Mouse (Mus musculus): ENCODE results near the gene Arrb1. TPM values are rescaled to one million over a fixed set of nuclear protein-coding genes. Genes with fewer than 3 reads are reported as not detected.

Gene Arrb1
- polyA plus RNA-seq, 2 experiments: 3.5 to 26.3 TPM

DNA sequence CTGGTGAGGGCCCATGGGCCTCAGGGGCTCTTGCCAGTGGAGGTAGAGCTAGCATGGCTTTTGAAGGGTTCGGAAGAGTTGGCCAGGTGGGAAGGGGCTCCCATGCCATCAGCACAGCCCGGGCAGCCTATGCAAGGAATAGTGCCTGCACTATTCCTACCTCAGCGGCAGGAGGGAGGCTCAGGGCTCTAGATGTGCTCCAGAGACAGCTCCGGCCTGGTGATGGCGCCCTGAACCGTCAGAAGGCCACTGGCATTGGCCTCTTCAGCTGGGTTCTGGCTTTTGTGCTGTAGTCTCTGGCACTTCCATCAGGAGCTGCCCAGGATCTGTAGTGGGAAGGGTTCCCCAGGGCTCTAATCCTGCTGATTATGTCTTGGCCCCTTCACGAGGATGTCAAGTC lies 28.0 kb downstream of the Arrb1 start:
- Histone ChIP-seq H3K27ac (replicated peaks; ENCODE audit: low read depth, low read length) (no peak overlapping the region), H3K36me3 (ENCODE audit: control insufficient read depth, insufficient read depth, low read length) (no peaks in the 10 kb centered on the region), H3K4me3 (replicated peaks; ENCODE audit: low read length) (no peak overlapping the region), H3K9ac (ENCODE audit: low read depth, low read length, severe bottlenecking) (no peak overlapping the region), H3K4me1 (ENCODE audit: control insufficient read depth, insufficient read depth, low read length) (peaks cover 16% of the 10 kb centered on the region), H3K4me2 (replicated peaks; ENCODE audit: low read depth, low read length, severe bottlenecking) (no peak overlapping the region), H3K9me3 (ENCODE audit: control insufficient read depth, low read length) (no peaks in the 10 kb centered on the region), H3K27me3 (ENCODE audit: control insufficient read depth, insufficient read depth, low read length) (no peaks in the 10 kb centered on the region)
- ATAC-seq (ENCODE audit: low FRiP score, low read depth): no peak
- DNase-seq (ENCODE audit: low spot score): no peak
- 55% methylated on average over 7 of the region's 7 CpGs for WGBS
- TF ChIP-seq POLR2A (IDR thresholded peaks at IDR 0.05; ENCODE audit: borderline replicate concordance, extremely low read depth, insufficient read depth, insufficient read length): no peak

DNA sequence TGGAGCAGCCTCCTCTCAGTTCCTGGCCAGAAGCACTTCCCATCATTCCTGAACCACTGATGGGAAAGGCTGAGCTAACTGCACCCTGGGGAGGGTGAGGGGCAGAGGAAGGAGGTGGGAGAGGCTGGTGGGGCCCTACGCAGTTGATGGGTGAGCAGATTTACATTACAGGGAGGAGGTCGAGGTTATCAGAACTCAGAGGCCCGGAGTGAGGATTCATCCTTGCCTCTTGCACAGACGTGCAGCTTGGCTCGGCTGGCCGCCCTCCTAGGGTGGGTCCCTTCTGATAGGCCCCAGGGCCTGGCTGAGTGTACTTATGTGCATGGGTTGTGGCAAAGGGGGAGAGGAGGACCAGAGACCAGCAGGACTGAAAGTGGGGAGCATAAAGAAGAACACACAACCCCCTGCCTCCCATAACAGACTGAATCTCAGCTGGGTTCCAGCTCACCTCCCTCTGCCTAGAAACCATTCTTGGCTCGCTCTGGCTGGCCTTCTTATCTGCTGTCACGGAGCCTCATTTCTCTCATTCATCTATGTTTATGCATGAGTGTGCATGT lies 30.1 kb downstream of the Arrb1 start:
- Histone ChIP-seq H3K36me3 (ENCODE audit: control insufficient read depth, insufficient read depth, low read length) (no peaks in the 10 kb centered on the region), H3K4me3 (replicated peaks; ENCODE audit: low read length) (no peak overlapping the region), H3K27me3 (ENCODE audit: control insufficient read depth, insufficient read depth, low read length) (no peaks in the 10 kb centered on the region), H3K27ac (replicated peaks; ENCODE audit: low read depth, low read length) (no peak overlapping the region), H3K9ac (ENCODE audit: low read depth, low read length, severe bottlenecking) (no peak overlapping the region), H3K4me1 (ENCODE audit: control insufficient read depth, insufficient read depth, low read length) (peaks cover 13% of the 10 kb centered on the region), H3K9me3 (ENCODE audit: control insufficient read depth, low read length) (no peaks in the 10 kb centered on the region), H3K4me2 (replicated peaks; ENCODE audit: low read depth, low read length, severe bottlenecking) (no peak overlapping the region)
- DNase-seq (ENCODE audit: low spot score): no peak
- no peak for ATAC-seq (ENCODE audit: low FRiP score, low read depth)
- WGBS: 62% methylated on average over 6 of the region's 8 CpGs
- no peak for TF ChIP-seq POLR2A (IDR thresholded peaks at IDR 0.05; ENCODE audit: borderline replicate concordance, extremely low read depth, insufficient read depth, insufficient read length)

DNA sequence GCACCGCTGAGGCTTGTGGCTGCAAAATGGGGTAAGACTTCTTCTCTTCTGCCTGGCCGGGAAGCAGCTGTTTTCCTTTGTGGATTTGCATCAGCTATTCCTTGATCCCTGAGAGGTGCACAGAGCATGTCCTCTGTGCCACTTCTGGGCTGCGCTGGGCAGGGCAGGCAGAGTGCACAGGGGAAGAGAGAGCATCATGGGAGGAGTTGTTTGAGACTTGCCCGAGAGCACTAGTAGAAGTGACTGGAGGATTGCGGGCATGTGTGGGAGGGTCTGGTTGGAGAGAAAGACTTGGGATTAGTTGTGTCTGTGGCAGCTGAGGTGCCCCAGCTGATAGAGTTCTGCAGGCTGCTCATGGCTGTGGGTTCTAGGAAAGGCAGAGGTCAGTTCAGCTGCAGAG lies 35.4 kb downstream of the Arrb1 start:
- Histone ChIP-seq H3K27ac (replicated peaks; ENCODE audit: low read depth, low read length) (no peak overlapping the region), H3K4me2 (replicated peaks; ENCODE audit: low read depth, low read length, severe bottlenecking) (no peak overlapping the region), H3K4me3 (replicated peaks; ENCODE audit: low read length) (no peak overlapping the region), H3K4me1 (ENCODE audit: control insufficient read depth, insufficient read depth, low read length) (no peaks in the 10 kb centered on the region), H3K36me3 (ENCODE audit: control insufficient read depth, insufficient read depth, low read length) (no peaks in the 10 kb centered on the region), H3K9me3 (ENCODE audit: control insufficient read depth, low read length) (no peaks in the 10 kb centered on the region), H3K9ac (ENCODE audit: low read depth, low read length, severe bottlenecking) (no peak overlapping the region), H3K27me3 (ENCODE audit: control insufficient read depth, insufficient read depth, low read length) (no peaks in the 10 kb centered on the region)
- ATAC-seq (ENCODE audit: low FRiP score, low read depth) (no peak), DNase-seq (ENCODE audit: low spot score) (no peak)
- 65% methylated on average over 5 of the region's 5 CpGs for whole genome bisulfite sequencing
- no peak for TF ChIP-seq POLR2A (IDR thresholded peaks at IDR 0.05; ENCODE audit: borderline replicate concordance, extremely low read depth, insufficient read depth, insufficient read length)

DNA sequence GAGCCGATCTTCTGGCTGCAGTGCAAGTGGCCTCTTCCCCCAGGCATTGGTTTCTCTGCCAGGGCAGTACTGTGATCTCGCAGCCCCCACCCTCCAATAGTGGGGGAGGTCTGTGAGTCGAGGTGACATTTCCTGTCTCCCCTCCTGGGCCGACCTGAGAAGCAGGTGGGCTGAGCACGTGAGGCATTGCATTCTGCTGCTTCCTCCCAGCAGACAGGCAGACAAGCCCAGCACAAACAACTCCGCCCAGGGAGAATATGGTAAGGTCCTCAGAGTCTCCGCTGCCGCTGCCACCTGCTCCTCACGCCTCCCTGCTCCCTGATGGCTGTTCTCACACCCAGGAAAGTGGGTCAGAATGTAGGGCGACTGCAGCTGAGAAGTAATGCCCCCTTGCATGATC lies 37.7 kb downstream of the Arrb1 start:
- Histone ChIP-seq H3K27me3 (ENCODE audit: control insufficient read depth, insufficient read depth, low read length) (no peaks in the 10 kb centered on the region), H3K9me3 (ENCODE audit: control insufficient read depth, low read length) (no peaks in the 10 kb centered on the region), H3K27ac (replicated peaks; ENCODE audit: low read depth, low read length) (no peak overlapping the region), H3K9ac (ENCODE audit: low read depth, low read length, severe bottlenecking) (no peak overlapping the region), H3K4me3 (replicated peaks; ENCODE audit: low read length) (no peak overlapping the region), H3K4me2 (replicated peaks; ENCODE audit: low read depth, low read length, severe bottlenecking) (no peak overlapping the region), H3K36me3 (ENCODE audit: control insufficient read depth, insufficient read depth, low read length) (no peaks in the 10 kb centered on the region), H3K4me1 (ENCODE audit: control insufficient read depth, insufficient read depth, low read length) (no peaks in the 10 kb centered on the region)
- DNase-seq (ENCODE audit: low spot score): no peak
- ATAC-seq (ENCODE audit: low FRiP score, low read depth): no peak
- TF ChIP-seq POLR2A (IDR thresholded peaks at IDR 0.05; ENCODE audit: borderline replicate concordance, extremely low read depth, insufficient read depth, insufficient read length): no peak
- 22% methylated on average over 10 of the region's 10 CpGs for WGBS

DNA sequence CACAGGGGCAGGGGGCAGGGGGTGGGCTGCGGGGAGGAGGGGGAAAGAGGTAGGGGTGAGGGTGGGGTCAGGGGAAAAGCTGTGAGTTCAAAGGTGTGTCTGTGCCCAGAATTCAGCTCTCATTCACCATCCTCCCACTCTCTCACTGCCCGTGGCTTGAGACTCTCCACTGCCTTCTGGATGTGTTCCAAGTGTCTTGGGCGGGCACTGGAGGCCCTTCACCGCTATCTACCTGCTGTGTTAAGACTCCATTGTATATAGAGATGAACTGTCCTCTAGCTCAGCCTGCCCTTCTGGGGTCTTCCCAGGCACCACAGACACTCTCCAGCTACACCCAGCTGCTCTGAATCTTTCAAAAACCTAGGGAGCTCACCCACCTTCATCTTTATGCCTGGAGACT lies 38.1 kb downstream of the Arrb1 start:
- H3K27me3 ChIP-seq (ENCODE audit: control insufficient read depth, insufficient read depth, low read length): no peaks in the 10 kb centered on the region
- no peak overlapping the region for H3K4me3 ChIP-seq (replicated peaks; ENCODE audit: low read length)
- WGBS: 48% methylated on average over 4 of the region's 4 CpGs
- H3K4me2 ChIP-seq (replicated peaks; ENCODE audit: low read depth, low read length, severe bottlenecking): no peak overlapping the region
- no peak for TF ChIP-seq POLR2A (IDR thresholded peaks at IDR 0.05; ENCODE audit: borderline replicate concordance, extremely low read depth, insufficient read depth, insufficient read length)
- no peak overlapping the region for H3K9ac ChIP-seq (ENCODE audit: low read depth, low read length, severe bottlenecking)
- ATAC-seq (ENCODE audit: low FRiP score, low read depth) (no peak), DNase-seq (ENCODE audit: low spot score) (no peak)
- H3K36me3 ChIP-seq (ENCODE audit: control insufficient read depth, insufficient read depth, low read length): no peaks in the 10 kb centered on the region
- no peaks in the 10 kb centered on the region for H3K9me3 ChIP-seq (ENCODE audit: control insufficient read depth, low read length)
- no peak overlapping the region for H3K27ac ChIP-seq (replicated peaks; ENCODE audit: low read depth, low read length)
- H3K4me1 ChIP-seq (ENCODE audit: control insufficient read depth, insufficient read depth, low read length): no peaks in the 10 kb centered on the region

DNA sequence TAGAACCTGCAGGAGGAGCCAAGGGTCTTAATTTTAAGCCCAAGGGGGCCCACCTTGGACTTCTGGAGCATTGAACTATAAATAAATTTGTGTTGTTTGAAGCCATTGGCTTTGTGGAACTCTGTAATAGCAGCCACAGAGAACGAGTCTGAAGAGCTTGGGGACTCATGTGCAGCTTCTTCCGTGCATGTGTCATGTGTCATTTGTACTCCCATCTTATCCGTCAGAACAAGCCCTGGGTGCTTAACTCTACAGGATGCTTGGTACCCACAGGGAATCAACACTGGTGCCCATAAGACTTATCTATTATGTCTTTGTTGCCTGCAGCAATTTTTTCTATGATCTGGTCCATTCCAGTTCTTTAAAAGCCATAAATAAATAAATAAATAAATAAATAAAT lies 43.0 kb downstream of the Arrb1 start:
- H3K4me3 ChIP-seq (replicated peaks; ENCODE audit: low read length): no peak overlapping the region
- H3K9ac ChIP-seq (ENCODE audit: low read depth, low read length, severe bottlenecking): no peak overlapping the region
- TF ChIP-seq POLR2A (IDR thresholded peaks at IDR 0.05; ENCODE audit: borderline replicate concordance, extremely low read depth, insufficient read depth, insufficient read length): no peak
- peaks cover 5% of the 10 kb centered on the region; the same call in 1 of the 2 replicates for H3K4me1 ChIP-seq (ENCODE audit: control insufficient read depth, insufficient read depth, low read length)
- ATAC-seq (ENCODE audit: low FRiP score, low read depth) (no peak), DNase-seq (ENCODE audit: low spot score) (no peak)
- WGBS: 74% methylated on average over 3 of the region's 3 CpGs
- no peaks in the 10 kb centered on the region for H3K9me3 ChIP-seq (ENCODE audit: control insufficient read depth, low read length)
- no peaks in the 10 kb centered on the region for H3K36me3 ChIP-seq (ENCODE audit: control insufficient read depth, insufficient read depth, low read length)
- H3K27ac ChIP-seq (replicated peaks; ENCODE audit: low read depth, low read length): no peak overlapping the region
- no peaks in the 10 kb centered on the region for H3K27me3 ChIP-seq (ENCODE audit: control insufficient read depth, insufficient read depth, low read length)
- H3K4me2 ChIP-seq (replicated peaks; ENCODE audit: low read depth, low read length, severe bottlenecking): no peak overlapping the region
